Comparison of ENCODE assay signal across 12 mouse cellular contexts in genomic region chr16:41728900-41729585, GRCm38 (mm10).
DNase-seq lines count a peak whose midpoint lies in the region; ATAC-seq and TF ChIP-seq lines count a peak whose summit lies in the region.
"Had no signal": no experiment of that assay in that cellular context is flagged by ENCODE, and none has a peak within 500 bp of the region (broad histone marks: within the 10 kb centered on the region; RNA-seq: fewer than 3 reads in every experiment).

No protein-coding gene starts in this region.

- H3K4me1 ChIP-seq in liver, embryonic 11.5 days (replicated peaks; ENCODE audit: control insufficient read depth, insufficient read depth, low read length) = no peaks in the 10 kb centered on the region
- H3K4me1 ChIP-seq: embryonic facial prominence, embryonic 10.5 days; stomach, embryonic 15.5 days had no signal

- no peak for ATAC-seq in liver, embryonic 11.5 days (replicated peaks; ENCODE audit: low FRiP score)
- ATAC-seq: inflammation-experienced regulatory T-cells, adult 6 months had no signal

- intact Hi-C loops in left cerebral cortex, postnatal 4 days (cut with DNase I) = no loop called here

- H3K27ac ChIP-seq in liver, embryonic 11.5 days (ENCODE audit: low read depth, low read length) = no peak overlapping the region
- H3K27ac ChIP-seq: embryonic facial prominence, embryonic 10.5 days; stomach, embryonic 15.5 days had no signal

- H3K4me3 ChIP-seq in liver, embryonic 11.5 days (ENCODE audit: low read depth, low read length) = no peak overlapping the region
- H3K4me3 ChIP-seq: embryonic facial prominence, embryonic 10.5 days; stomach, embryonic 15.5 days had no signal

- no peak overlapping the region for H3K9ac ChIP-seq in liver, embryonic 11.5 days (ENCODE audit: low read depth, low read length)
- H3K9ac ChIP-seq: stomach, embryonic 15.5 days had no signal

- no peak for TF ChIP-seq CTCF in brain, embryonic 14.5 days (IDR thresholded peaks at IDR 0.05; ENCODE audit: borderline replicate concordance, extremely low read depth, insufficient read depth, insufficient read length)

- WGBS in liver, embryonic 11.5 days = 81% methylated on average over 9 of the region's 9 CpGs

- no peaks in the 10 kb centered on the region for H3K36me3 ChIP-seq in liver, embryonic 11.5 days (ENCODE audit: control insufficient read depth, insufficient read depth, low read length)
- H3K36me3 ChIP-seq: embryonic facial prominence, embryonic 10.5 days; stomach, embryonic 15.5 days had no signal

- no peak overlapping the region for H3K4me2 ChIP-seq in liver, embryonic 11.5 days
- H3K4me2 ChIP-seq: stomach, embryonic 15.5 days had no signal

- DNase-seq in brain, embryonic 14.5 days (ENCODE audit: low read depth) = peak; percentile 94
- DNase-seq in cerebellum, adult 9-10 months = peak; percentile 98
- DNase-seq in layer of hippocampus, adult 11-12 months (ENCODE audit: low spot score) = peak; percentile 77
- peak; percentile 79 for DNase-seq in left cerebral cortex, postnatal 4 days
- no peak for DNase-seq in liver, embryonic 11.5 days (ENCODE audit: low spot score)
- no peak for DNase-seq in heart, adult 8-10 months (ENCODE audit: low spot score)
- no peak for DNase-seq in B cell, adult 2 months
- no peak for DNase-seq in thymus, postnatal 4 days
- DNase-seq: gastrocnemius, postnatal 36 days had no signal

- H3K27me3 ChIP-seq in liver, embryonic 11.5 days (replicated peaks; ENCODE audit: control insufficient read depth, insufficient read depth, low read length) = no peaks in the 10 kb centered on the region
- H3K27me3 ChIP-seq: stomach, embryonic 15.5 days had no signal

- no peaks in the 10 kb centered on the region for H3K9me3 ChIP-seq in liver, embryonic 11.5 days (ENCODE audit: control insufficient read depth, low read length)
- H3K9me3 ChIP-seq: embryonic facial prominence, embryonic 10.5 days; stomach, embryonic 15.5 days had no signal

- no peak for TF ChIP-seq POLR2A in brain, embryonic 14.5 days (IDR thresholded peaks at IDR 0.05; ENCODE audit: borderline replicate concordance, extremely low read depth, insufficient read depth, insufficient read length, poor library complexity, severe bottlenecking)

Comparison
In these comparisons a context has a peak if more than half of its experiments do, and no peak if none do; other contexts are left out.
1. DNase-seq: peak in brain, embryonic 14.5 days (single experiment), cerebellum, adult 9-10 months (single experiment), layer of hippocampus, adult 11-12 months (single experiment) and left cerebral cortex, postnatal 4 days (single experiment); none in liver, embryonic 11.5 days (single experiment), heart, adult 8-10 months (single experiment), B cell, adult 2 months (0 of 2) and thymus, postnatal 4 days (single experiment).